Mouse (Mus musculus) heart, adult 2 months (tissue): Measurements from ENCODE around the gene Cald1. TPM values are rescaled to one million over a fixed set of nuclear protein-coding genes. Genes with fewer than 3 reads are reported as not detected.

Source experiments
- DNase-seq, 2 experiments: peaks; one replicate each; pipeline ENCODE4 v3.0.0; 2021
- H3K27ac ChIP-seq: fragments of 200-600 bp; 2 replicates; pipeline ENCODE4 v1.8.1; 2022
- H3K27me3 ChIP-seq: fragments of 200-500 bp; 2 replicates; pipeline ENCODE4 v1.6.1; 2012; ENCODE audit warnings: mild to moderate bottlenecking, low read length, inconsistent platforms, mixed read lengths; ENCODE audit not compliant: control insufficient read depth, insufficient read depth
- H3K36me3 ChIP-seq: fragments of 200-500 bp; 2 replicates; pipeline ENCODE4 v1.6.1; 2012; ENCODE audit warnings: low read length, inconsistent platforms; ENCODE audit not compliant: control insufficient read depth, insufficient read depth
- H3K4me1 ChIP-seq: fragments of 200-500 bp; 2 replicates; pipeline ENCODE4 v1.6.1; 2011; ENCODE audit warnings: low read length; ENCODE audit not compliant: control insufficient read depth, insufficient read depth
- H3K4me3 ChIP-seq: fragments of 200-600 bp; 2 replicates; pipeline ENCODE4 v1.8.1; 2022
- H3K79me2 ChIP-seq: fragments of 200-500 bp; replicated peaks from 2 replicates; pipeline ENCODE4 v1.6.1; 2012; ENCODE audit warnings: mild to moderate bottlenecking, inconsistent platforms, low read length, moderate library complexity, mixed read lengths; ENCODE audit not compliant: control insufficient read depth, insufficient read depth
- H3K9ac ChIP-seq: fragments of 200-500 bp; 2 replicates; pipeline ENCODE4 v1.6.1; 2012; ENCODE audit warnings: low read depth, mild to moderate bottlenecking, control low read depth, inconsistent platforms, low read length, mixed read lengths
- CTCF ChIP-seq: fragments of 200-600 bp; IDR thresholded peaks from 2 replicates; pipeline ENCODE4 v1.8.1; 2022; ENCODE audit warnings: antibody characterized with exemption, mild to moderate bottlenecking, moderate library complexity
- EP300 ChIP-seq: fragments of 200-500 bp; IDR thresholded peaks from 2 replicates; pipeline ENCODE4 v1.6.1; 2011; ENCODE audit warnings: low read depth, low read length, control low read depth; ENCODE audit not compliant: insufficient read depth
- POLR2A ChIP-seq: fragments of 200-500 bp; IDR thresholded peaks from 2 replicates; pipeline ENCODE4 v1.6.1; 2011; ENCODE audit warnings: mild to moderate bottlenecking, low read depth, low read length, control low read depth; ENCODE audit not compliant: insufficient read depth
- WGBS: fragments of 180-500 bp; shearing (Covaris S2); methylation state at CpG from one replicate; pipeline ENCODE4 v1.1.7; 2018; 5-methylcytosine and 5-hydroxymethylcytosine counted together
- intact Hi-C: fragments of 180-260 bp; cut with DNase I; formaldehyde crosslinking; loops from one replicate; pipeline ENCODE4 v1.15.1; 2025
- polyA plus RNA-seq: library from polyadenylated mRNA; depleted of rRNA; stranded (reverse); fragments of >200 nt; gene quantifications from 2 replicates; pipeline ENCODE4 v1.2.3, GENCODE M21; 2012
- total RNA-seq, 2 experiments: library from RNA; stranded (reverse); gene quantifications; 2 replicates each; pipeline ENCODE4 v1.2.3; 2021

The Cald1 gene
- total and polyA plus RNA-seq, 3 experiments = 14.1 to 62.8 (median 47.6) TPM

GRCm38 (mm10) chr6:34713169-34713568, 114.9 kb downstream of the Cald1 start:
- H3K4me1 ChIP-seq = peaks cover 14% of the 10 kb centered on the region

GRCm38 (mm10) chr6:34713777-34714176, 115.5 kb downstream of the Cald1 start:
- no peak overlapping the region for H3K4me3 ChIP-seq
- TF ChIP-seq CTCF (no peak), EP300 (no peak)
- peaks cover 12% of the 10 kb centered on the region for H3K4me1 ChIP-seq
- no peak overlapping the region for H3K9ac ChIP-seq
- H3K36me3 ChIP-seq = peaks cover 2% of the 10 kb centered on the region; the same call in 1 of the 2 replicates
- no peak for DNase-seq
- intact Hi-C loops = no loop called here
- H3K27me3 ChIP-seq = no peaks in the 10 kb centered on the region
- H3K79me2 ChIP-seq = no peaks in the 10 kb centered on the region
- 82% methylated on average over 8 of the region's 8 CpGs for WGBS
- H3K27ac ChIP-seq = no peak overlapping the region

More at GRCm38 (mm10) chr6:34713169-34713568, 114.9 kb downstream of the Cald1 start:
- peaks cover 2% of the 10 kb centered on the region; the same call in 1 of the 2 replicates for H3K36me3 ChIP-seq
- H3K4me3 ChIP-seq = no peak overlapping the region
- H3K79me2 ChIP-seq = no peaks in the 10 kb centered on the region
- H3K9ac ChIP-seq = no peak overlapping the region
- 51% methylated on average over 3 of the region's 4 CpGs for WGBS
- no peak overlapping the region for H3K27ac ChIP-seq
- no peak for TF ChIP-seq POLR2A
- no peak for TF ChIP-seq EP300
- no peak for TF ChIP-seq CTCF
- H3K27me3 ChIP-seq = no peaks in the 10 kb centered on the region
- no peak for DNase-seq
- intact Hi-C loops = no loop called here

GRCm38 (mm10) chr6:34714612-34715011, 116.3 kb downstream of the Cald1 start:
- Histone ChIP-seq H3K4me1 (peaks cover 15% of the 10 kb centered on the region), H3K27me3 (no peaks in the 10 kb centered on the region), H3K4me3 (no peak overlapping the region), H3K36me3 (peaks cover 2% of the 10 kb centered on the region; the same call in 1 of the 2 replicates), H3K9ac (no peak overlapping the region), H3K27ac (no peak overlapping the region), H3K79me2 (no peaks in the 10 kb centered on the region)
- 67% methylated on average over 4 of the region's 4 CpGs for WGBS
- intact Hi-C loops = no loop called here
- TF ChIP-seq CTCF = no peak
- TF ChIP-seq EP300 = no peak
- no peak for TF ChIP-seq POLR2A
- no peak for DNase-seq

- peaks cover 21% of the 10 kb centered on the region for H3K4me1 ChIP-seq
- no peak overlapping the region for H3K27ac ChIP-seq
- TF ChIP-seq EP300 (no peak), CTCF (no peak), POLR2A (no peak)
- peaks cover 16% of the 10 kb centered on the region for H3K36me3 ChIP-seq
- WGBS = 92% methylated on average over 9 of the region's 9 CpGs
- intact Hi-C loops = no loop called here
- H3K79me2 ChIP-seq = no peaks in the 10 kb centered on the region
- H3K9ac ChIP-seq = no peak overlapping the region
- DNase-seq = no peak
- no peak overlapping the region for H3K4me3 ChIP-seq
- H3K27me3 ChIP-seq = no peaks in the 10 kb centered on the region
Measured at GRCm38 (mm10) chr6:34716206-34716887, 118.0 kb downstream of the Cald1 start.

- 28% methylated on average over 3 of the region's 3 CpGs for WGBS
- no peak overlapping the region for H3K9ac ChIP-seq
Measured at GRCm38 (mm10) chr6:34716888-34717635, 118.8 kb downstream of the Cald1 start.

GRCm38 (mm10) chr6:34717651-34718050, 119.4 kb downstream of the Cald1 start:
- H3K36me3 ChIP-seq = peaks cover 16% of the 10 kb centered on the region
- DNase-seq = no peak
- intact Hi-C loops = no loop called here
- no peak overlapping the region for H3K4me3 ChIP-seq
- H3K4me1 ChIP-seq = peaks cover 23% of the 10 kb centered on the region
- H3K9ac ChIP-seq = no peak overlapping the region
- WGBS = 80% methylated on average over 4 of the region's 4 CpGs
- H3K27ac ChIP-seq = no peak overlapping the region
- H3K27me3 ChIP-seq = no peaks in the 10 kb centered on the region
- no peaks in the 10 kb centered on the region for H3K79me2 ChIP-seq
- TF ChIP-seq EP300 = no peak
- no peak for TF ChIP-seq CTCF
- no peak for TF ChIP-seq POLR2A

More at GRCm38 (mm10) chr6:34716888-34717635, 118.8 kb downstream of the Cald1 start:
- Histone ChIP-seq H3K4me1 (peaks cover 21% of the 10 kb centered on the region), H3K36me3 (peaks cover 16% of the 10 kb centered on the region), H3K27ac (no peak overlapping the region), H3K4me3 (no peak overlapping the region), H3K79me2 (no peaks in the 10 kb centered on the region), H3K27me3 (no peaks in the 10 kb centered on the region)
- intact Hi-C loops = no loop called here
- DNase-seq = no peak
- no peak for TF ChIP-seq CTCF
- no peak for TF ChIP-seq POLR2A
- TF ChIP-seq EP300 = no peak
